13 mouse cellular contexts compared by ENCODE assay signal in genomic region chr12:109314850-109315249, GRCm38 (mm10).
A peak's percentile ranks its signal among the peaks of the same experiment; 100 is the strongest.
DNase-seq lines count a peak whose midpoint lies in the region; ATAC-seq lines count a peak whose summit lies in the region.
"Had no signal": no experiment of that assay in that cellular context is flagged by ENCODE, and none has a peak within 500 bp of the region (broad histone marks: within the 10 kb centered on the region; RNA-seq: fewer than 3 reads in every experiment).

No protein-coding gene starts in this region.

- no peaks in the 10 kb centered on the region for H3K9me3 ChIP-seq in hindbrain, embryonic 11.5 days (ENCODE audit: control insufficient read depth, low read length)
- no peaks in the 10 kb centered on the region; the same call in 1 of the 2 replicates for H3K9me3 ChIP-seq in hindbrain, embryonic 16.5 days (ENCODE audit: control insufficient read depth, low read length)
- H3K9me3 ChIP-seq in embryonic facial prominence, embryonic 11.5 days (replicated peaks; ENCODE audit: control insufficient read depth, low read length), result no peaks in the 10 kb centered on the region
- 0 out of 2 replicates have a peak, but pooled peaks cover 8% of the 10 kb centered on the region for H3K9me3 ChIP-seq in kidney, embryonic 16.5 days (ENCODE audit: low read length)
- H3K9me3 ChIP-seq: embryonic facial prominence, embryonic 13.5 days; hindbrain, embryonic 15.5 days had no signal

- peak; percentile 69 for DNase-seq in hindbrain, embryonic 11.5 days (ENCODE audit: low spot score)
- DNase-seq in thymus, postnatal 25 days, result peak; percentile 8
- DNase-seq in thymus, postnatal 14 days, result no peak
- peak; percentile 48 for DNase-seq in embryonic facial prominence, embryonic 11.5 days (ENCODE audit: low spot score)
- DNase-seq: gastrocnemius, postnatal 36 days had no signal

- ATAC-seq in hindbrain, embryonic 11.5 days (ENCODE audit: low FRiP score), result no peak
- ATAC-seq in hindbrain, embryonic 16.5 days, result no peak
- ATAC-seq in embryonic facial prominence, embryonic 11.5 days (replicated peaks; ENCODE audit: insufficient number of reproducible peaks, low FRiP score, low TSS enrichment, low read depth), result no peak
- ATAC-seq in erythroid progenitor cell, adult 5-6 weeks (replicated peaks; ENCODE audit: low FRiP score, poor library complexity, severe bottlenecking), result no peak
- ATAC-seq in CD4-positive, CD25-positive, alpha-beta regulatory T cell, adult 4 months, result no peak
- ATAC-seq in kidney, embryonic 16.5 days (ENCODE audit: low FRiP score, low TSS enrichment), result no peak

- no peaks in the 10 kb centered on the region for H3K4me1 ChIP-seq in hindbrain, embryonic 11.5 days (replicated peaks; ENCODE audit: control insufficient read depth, insufficient read depth, low read length)
- no peaks in the 10 kb centered on the region for H3K4me1 ChIP-seq in hindbrain, embryonic 16.5 days (ENCODE audit: control insufficient read depth, insufficient read depth, low read depth, low read length)
- no peaks in the 10 kb centered on the region for H3K4me1 ChIP-seq in embryonic facial prominence, embryonic 11.5 days (ENCODE audit: control insufficient read depth, insufficient read depth, low read length)
- H3K4me1 ChIP-seq in kidney, embryonic 16.5 days (ENCODE audit: insufficient read depth, low read length), result no peaks in the 10 kb centered on the region
- H3K4me1 ChIP-seq: embryonic facial prominence, embryonic 13.5 days; hindbrain, embryonic 15.5 days had no signal

- no peak overlapping the region for H3K4me3 ChIP-seq in hindbrain, embryonic 11.5 days (ENCODE audit: low read depth, low read length)
- no peak overlapping the region for H3K4me3 ChIP-seq in hindbrain, embryonic 16.5 days (ENCODE audit: low read length)
- no peak overlapping the region for H3K4me3 ChIP-seq in embryonic facial prominence, embryonic 11.5 days (ENCODE audit: low read depth, low read length)
- H3K4me3 ChIP-seq in kidney, embryonic 16.5 days (ENCODE audit: low read length), result no peak overlapping the region
- H3K4me3 ChIP-seq: embryonic facial prominence, embryonic 13.5 days; hindbrain, embryonic 15.5 days had no signal

- no peaks in the 10 kb centered on the region for H3K36me3 ChIP-seq in hindbrain, embryonic 11.5 days (ENCODE audit: control insufficient read depth, insufficient read depth, low read length)
- H3K36me3 ChIP-seq in hindbrain, embryonic 16.5 days (ENCODE audit: control insufficient read depth, insufficient read depth, low read length), result no peaks in the 10 kb centered on the region
- no peaks in the 10 kb centered on the region for H3K36me3 ChIP-seq in embryonic facial prominence, embryonic 11.5 days (replicated peaks; ENCODE audit: control insufficient read depth, insufficient read depth, low read depth, low read length)
- no peaks in the 10 kb centered on the region for H3K36me3 ChIP-seq in kidney, embryonic 16.5 days (ENCODE audit: insufficient read depth, low read length)
- H3K36me3 ChIP-seq: embryonic facial prominence, embryonic 13.5 days; G1E; hindbrain, embryonic 15.5 days had no signal

- WGBS in hindbrain, embryonic 11.5 days, result 22% methylated on average over 6 of the region's 6 CpGs
- 32% methylated on average over 6 of the region's 6 CpGs for WGBS in hindbrain, embryonic 16.5 days
- 26% methylated on average over 6 of the region's 6 CpGs for WGBS in embryonic facial prominence, embryonic 11.5 days
- WGBS in kidney, embryonic 16.5 days, result 31% methylated on average over 6 of the region's 6 CpGs

- no peak overlapping the region for H3K27ac ChIP-seq in hindbrain, embryonic 11.5 days (ENCODE audit: low read depth, low read length)
- H3K27ac ChIP-seq in hindbrain, embryonic 16.5 days (ENCODE audit: low read depth, low read length), result no peak overlapping the region
- no peak overlapping the region for H3K27ac ChIP-seq in embryonic facial prominence, embryonic 11.5 days (replicated peaks; ENCODE audit: low read depth, low read length)
- H3K27ac ChIP-seq in kidney, embryonic 16.5 days (ENCODE audit: low read length), result no peak overlapping the region
- H3K27ac ChIP-seq: embryonic facial prominence, embryonic 13.5 days; hindbrain, embryonic 15.5 days; macrophage had no signal

- no peak overlapping the region for H3K9ac ChIP-seq in hindbrain, embryonic 11.5 days (ENCODE audit: low read depth, low read length)
- no peak overlapping the region for H3K9ac ChIP-seq in hindbrain, embryonic 16.5 days (ENCODE audit: low read depth, low read length)
- H3K9ac ChIP-seq in embryonic facial prominence, embryonic 11.5 days (replicated peaks; ENCODE audit: low read length), result no peak overlapping the region
- no peak overlapping the region for H3K9ac ChIP-seq in kidney, embryonic 16.5 days (replicated peaks; ENCODE audit: low read length)
- H3K9ac ChIP-seq: embryonic facial prominence, embryonic 13.5 days; hindbrain, embryonic 15.5 days had no signal

- H3K27me3 ChIP-seq in hindbrain, embryonic 11.5 days (ENCODE audit: control insufficient read depth, insufficient read depth, low read length), result no peaks in the 10 kb centered on the region
- H3K27me3 ChIP-seq in hindbrain, embryonic 16.5 days (replicated peaks; ENCODE audit: control insufficient read depth, insufficient read depth, low read length), result peaks cover 2% of the 10 kb centered on the region
- H3K27me3 ChIP-seq in embryonic facial prominence, embryonic 11.5 days (ENCODE audit: control insufficient read depth, insufficient read depth, low read length), result no peaks in the 10 kb centered on the region
- no peaks in the 10 kb centered on the region for H3K27me3 ChIP-seq in kidney, embryonic 16.5 days (ENCODE audit: insufficient read depth, low read length)
- H3K27me3 ChIP-seq: embryonic facial prominence, embryonic 13.5 days; hindbrain, embryonic 15.5 days had no signal

- H3K4me2 ChIP-seq in hindbrain, embryonic 11.5 days (replicated peaks; ENCODE audit: low read depth, low read length), result no peak overlapping the region
- H3K4me2 ChIP-seq in hindbrain, embryonic 16.5 days (ENCODE audit: low read length), result no peak overlapping the region
- H3K4me2 ChIP-seq in embryonic facial prominence, embryonic 11.5 days (ENCODE audit: low read depth, low read length), result no peak overlapping the region
- no peak overlapping the region for H3K4me2 ChIP-seq in kidney, embryonic 16.5 days (replicated peaks; ENCODE audit: low read depth, low read length)
- H3K4me2 ChIP-seq: embryonic facial prominence, embryonic 13.5 days; hindbrain, embryonic 15.5 days had no signal
